ENCODE assay signal across 8 mouse cellular contexts in the genomic region with DNA sequence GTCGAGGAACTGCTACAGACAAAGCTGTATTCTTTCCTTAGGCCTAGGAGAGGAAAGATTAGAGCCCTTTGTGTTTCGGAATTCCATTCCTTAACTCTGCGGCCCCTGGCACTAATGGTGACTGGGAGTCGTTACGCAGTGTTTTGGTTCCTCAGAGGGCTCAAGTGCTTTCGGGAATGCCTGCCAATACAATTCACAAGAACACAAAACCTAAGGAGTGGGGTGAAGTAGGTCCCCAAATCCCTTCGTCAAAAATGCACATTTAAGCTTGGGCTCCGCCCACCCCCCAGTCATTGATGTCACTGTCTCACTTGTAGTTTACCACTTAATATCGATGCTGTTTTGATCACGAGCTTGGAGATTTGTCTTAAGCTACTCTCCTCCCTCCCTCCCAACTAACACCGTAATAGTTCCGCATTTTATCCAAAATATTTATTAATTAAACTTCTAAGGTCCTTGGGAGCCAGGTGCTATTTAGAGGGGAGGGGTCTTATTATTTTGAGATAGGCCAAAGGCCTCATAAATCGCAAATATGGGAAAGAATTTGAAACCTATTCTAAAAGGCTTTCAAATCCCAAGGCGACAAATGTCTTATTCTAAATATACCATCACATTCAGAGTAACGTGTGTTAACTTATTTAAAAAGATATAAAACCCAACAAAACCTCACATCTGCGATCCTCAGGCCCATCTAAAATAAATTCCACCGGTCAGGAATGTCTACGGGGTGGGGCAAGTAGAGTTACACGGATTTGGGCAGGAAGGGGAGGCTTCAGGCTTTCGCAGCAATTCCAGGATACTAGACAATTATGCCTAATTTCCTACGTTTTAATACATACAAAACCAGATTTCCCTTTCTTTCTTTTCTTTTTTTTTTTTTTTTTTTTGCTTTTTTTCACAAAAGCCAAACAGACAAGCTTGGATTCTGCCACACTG.
DNase-seq lines count a peak whose midpoint lies in the region; ATAC-seq and TF ChIP-seq lines count a peak whose summit lies in the region.

No protein-coding gene starts in this region.

- 2% methylated on average over 21 of the region's 21 CpGs for WGBS in heart, adult 2 months
- WGBS in limb, embryonic 13.5 days = 4% methylated on average over 21 of the region's 21 CpGs
- WGBS in midbrain, embryonic 12.5 days = 2% methylated on average over 21 of the region's 21 CpGs

- H3K79me2 ChIP-seq in heart, adult 2 months (replicated peaks; ENCODE audit: control insufficient read depth, insufficient read depth, low read length) = no peaks in the 10 kb centered on the region

- H3K36me3 ChIP-seq in heart, adult 2 months (ENCODE audit: control insufficient read depth, insufficient read depth, low read length) = peaks cover 5% of the 10 kb centered on the region
- H3K36me3 ChIP-seq in limb, embryonic 13.5 days = no peaks in the 10 kb centered on the region
- no peaks in the 10 kb centered on the region for H3K36me3 ChIP-seq in midbrain, embryonic 12.5 days

- no peaks in the 10 kb centered on the region for H3K9me3 ChIP-seq in limb, embryonic 13.5 days
- no peaks in the 10 kb centered on the region for H3K9me3 ChIP-seq in midbrain, embryonic 12.5 days

- peak; percentile 40 for DNase-seq in urinary bladder, postnatal 25 days (ENCODE audit: low spot score)
- DNase-seq in urinary bladder, adult 2 months (ENCODE audit: low spot score) = no peak
- DNase-seq in embryo, embryonic 10 days (ENCODE audit: low spot score) = peak; percentile 71
- DNase-seq in heart, adult 2 months = peak; percentile 69 to 74
- peak; percentile 53 for DNase-seq in kidney, adult 11 months
- DNase-seq in testis, postnatal 10 days (ENCODE audit: low spot score) = peak; percentile 50

- peak overlapping the region; percentile 78 for H3K9ac ChIP-seq in heart, adult 2 months (ENCODE audit: low read depth, low read length)
- H3K9ac ChIP-seq in limb, embryonic 13.5 days = peak overlapping the region; percentile 96
- H3K9ac ChIP-seq in midbrain, embryonic 12.5 days (replicated peaks) = peak overlapping the region; percentile 92

- no peak for TF ChIP-seq CTCF in heart, adult 2 months (IDR thresholded peaks at IDR 0.05)

- intact Hi-C loops in heart, adult 2 months (cut with DNase I) = loop anchor here (1.0 kb wide), 1 partner anchor 9 kb away; no protein-coding TSS in a partner anchor

- peak; percentile 52 for TF ChIP-seq POLR2A in heart, adult 2 months (IDR thresholded peaks at IDR 0.05; ENCODE audit: insufficient read depth, low read depth, low read length)

- H3K27me3 ChIP-seq in heart, adult 2 months (ENCODE audit: control insufficient read depth, insufficient read depth, low read length) = no peaks in the 10 kb centered on the region
- no peaks in the 10 kb centered on the region for H3K27me3 ChIP-seq in limb, embryonic 13.5 days
- no peaks in the 10 kb centered on the region for H3K27me3 ChIP-seq in midbrain, embryonic 12.5 days

- no peak for TF ChIP-seq EP300 in heart, adult 2 months (IDR thresholded peaks at IDR 0.05; ENCODE audit: insufficient read depth, low read depth, low read length)

- H3K4me2 ChIP-seq in limb, embryonic 13.5 days (replicated peaks) = peak overlapping the region; percentile 78
- peak overlapping the region; percentile 80 for H3K4me2 ChIP-seq in midbrain, embryonic 12.5 days (replicated peaks)

- peak overlapping the region; percentile 99 for H3K27ac ChIP-seq in heart, adult 2 months
- peak overlapping the region; percentile 99 for H3K27ac ChIP-seq in limb, embryonic 13.5 days
- peak overlapping the region; percentile 100 for H3K27ac ChIP-seq in midbrain, embryonic 12.5 days (replicated peaks)

- peaks cover 4% of the 10 kb centered on the region for H3K4me1 ChIP-seq in heart, adult 2 months (ENCODE audit: control insufficient read depth, insufficient read depth, low read length)
- peaks cover 44% of the 10 kb centered on the region for H3K4me1 ChIP-seq in limb, embryonic 13.5 days
- H3K4me1 ChIP-seq in midbrain, embryonic 12.5 days = peaks cover 29% of the 10 kb centered on the region

- ATAC-seq in limb, embryonic 13.5 days (ENCODE audit: low FRiP score, low read depth) = no peak
- no peak; the same call in 1 of the 2 replicates for ATAC-seq in midbrain, embryonic 12.5 days (ENCODE audit: low FRiP score, low read depth)

- H3K4me3 ChIP-seq in heart, adult 2 months = peak overlapping the region; percentile 55
- H3K4me3 ChIP-seq in limb, embryonic 13.5 days = peak overlapping the region; percentile 67
- H3K4me3 ChIP-seq in midbrain, embryonic 12.5 days = peak overlapping the region; percentile 61
